Mouse (Mus musculus) kidney, postnatal 36 days (tissue): ENCODE data around the gene Nfic.

Experiments
- DNase-seq, 2 experiments: peaks; one replicate each; pipeline ENCODE4 v3.0.0; 2021 to 2022; ENCODE audit warnings: mixed read lengths in 2 of 2

The Nfic gene

GRCm38 (mm10) chr10:81401521-81402226 is 53.8 kb downstream of the Nfic start:
- peak; percentile 84 to 87 for DNase-seq

DNA sequence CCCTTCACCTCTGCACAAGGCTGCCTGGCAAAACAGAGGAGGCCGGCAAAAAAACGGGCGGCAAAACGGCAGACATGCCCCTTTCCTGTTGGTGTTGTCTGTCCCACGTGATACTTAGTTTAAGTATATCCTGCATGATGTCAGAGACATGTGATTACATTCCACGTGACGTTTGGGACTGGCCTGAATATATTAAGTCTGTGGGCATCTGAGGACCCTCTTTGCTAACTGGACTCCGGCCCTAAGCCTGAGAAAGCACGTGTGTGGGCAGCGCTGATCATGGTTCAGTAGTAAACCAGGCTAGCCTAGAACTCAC is 54.3 kb downstream of the Nfic start:
- DNase-seq: no peak

- no peak for DNase-seq
These were observed 54.8 kb downstream of the Nfic start for GRCm38 (mm10) chr10:81400371-81401204.

- no peak for DNase-seq
These were observed 55.6 kb downstream of the Nfic start for GRCm38 (mm10) chr10:81399798-81400308.

DNA sequence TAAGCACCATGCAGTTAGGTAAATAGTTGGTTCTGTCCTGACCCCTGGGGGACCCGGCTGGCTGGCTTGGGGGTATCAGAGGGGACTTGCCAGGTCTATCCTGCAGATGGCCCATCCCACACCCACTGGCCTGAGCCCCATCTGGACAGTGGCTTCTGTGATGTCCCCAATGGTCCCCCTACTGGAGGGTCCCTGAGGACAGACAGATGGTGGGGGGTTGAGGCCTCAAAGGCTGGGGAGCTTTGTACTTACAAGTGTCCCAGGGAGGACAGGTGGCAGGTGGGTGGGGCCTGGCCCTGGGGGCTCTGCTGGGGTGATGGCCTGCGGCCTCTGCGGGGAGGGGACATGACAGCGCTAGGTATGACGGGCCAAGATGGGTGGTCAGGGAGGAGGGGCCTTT is 56.1 kb downstream of the Nfic start:
- no peak for DNase-seq

DNA sequence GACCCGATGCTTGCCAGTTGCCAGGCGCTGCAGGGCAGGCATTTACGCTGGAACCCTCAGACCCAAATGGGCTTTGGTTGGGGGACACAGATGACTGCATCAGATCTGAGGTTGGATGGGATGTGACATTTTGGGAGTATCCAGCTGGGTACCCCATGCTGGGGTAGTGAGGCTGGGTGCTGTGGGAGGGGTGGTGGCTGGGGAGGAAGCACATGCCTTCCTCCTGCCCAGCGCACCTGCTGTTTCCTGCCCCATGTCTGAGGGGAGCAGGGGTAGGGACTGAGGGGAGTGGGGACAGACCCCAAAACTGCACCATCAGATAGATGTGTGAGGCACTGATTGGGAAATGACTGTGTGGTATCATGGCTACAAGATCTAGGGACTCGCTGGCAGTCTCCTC is 58.7 kb downstream of the Nfic start:
- no peak for DNase-seq

DNA sequence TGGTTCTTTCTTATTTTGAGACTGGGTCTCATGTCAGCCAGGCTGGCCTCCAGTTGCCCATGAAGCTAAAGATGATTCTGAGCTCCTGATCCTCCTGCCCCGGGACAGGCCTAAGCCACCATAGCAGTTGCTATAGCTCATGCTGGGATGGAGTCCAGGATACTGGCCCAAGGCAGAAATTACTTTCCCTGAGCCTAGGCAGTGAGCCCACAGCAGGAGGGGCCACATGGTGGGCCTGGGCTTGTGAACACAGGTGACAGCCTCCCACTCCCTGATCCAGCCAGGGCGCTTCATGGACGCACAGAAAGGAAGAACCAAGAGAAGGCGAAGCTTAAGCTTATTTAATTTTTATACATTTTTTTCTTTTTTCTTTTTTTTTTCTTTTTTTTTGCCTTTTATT is 59.6 kb downstream of the Nfic start:
- no peak for DNase-seq

DNA sequence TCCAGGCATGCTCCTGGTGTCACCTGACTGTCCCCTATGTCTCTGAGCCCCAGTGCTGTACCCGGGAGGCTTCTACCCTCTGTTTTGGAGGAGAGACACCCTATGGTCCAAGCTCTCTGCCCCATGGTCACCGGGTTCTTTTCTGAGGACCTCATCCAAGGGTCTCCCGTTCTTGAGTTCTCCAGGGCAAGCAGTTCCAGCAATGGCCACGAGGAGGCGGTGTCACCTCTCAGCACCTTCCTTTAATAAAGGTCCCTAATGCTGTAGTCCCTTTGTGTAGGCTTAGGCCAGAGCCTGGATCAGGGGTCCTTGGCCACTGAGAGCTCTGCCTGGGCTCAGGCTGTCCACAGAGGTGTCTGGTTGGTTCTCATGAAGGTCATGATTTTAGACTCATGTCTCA is 60.3 kb downstream of the Nfic start:
- DNase-seq: peak; percentile 72 to 88

DNA sequence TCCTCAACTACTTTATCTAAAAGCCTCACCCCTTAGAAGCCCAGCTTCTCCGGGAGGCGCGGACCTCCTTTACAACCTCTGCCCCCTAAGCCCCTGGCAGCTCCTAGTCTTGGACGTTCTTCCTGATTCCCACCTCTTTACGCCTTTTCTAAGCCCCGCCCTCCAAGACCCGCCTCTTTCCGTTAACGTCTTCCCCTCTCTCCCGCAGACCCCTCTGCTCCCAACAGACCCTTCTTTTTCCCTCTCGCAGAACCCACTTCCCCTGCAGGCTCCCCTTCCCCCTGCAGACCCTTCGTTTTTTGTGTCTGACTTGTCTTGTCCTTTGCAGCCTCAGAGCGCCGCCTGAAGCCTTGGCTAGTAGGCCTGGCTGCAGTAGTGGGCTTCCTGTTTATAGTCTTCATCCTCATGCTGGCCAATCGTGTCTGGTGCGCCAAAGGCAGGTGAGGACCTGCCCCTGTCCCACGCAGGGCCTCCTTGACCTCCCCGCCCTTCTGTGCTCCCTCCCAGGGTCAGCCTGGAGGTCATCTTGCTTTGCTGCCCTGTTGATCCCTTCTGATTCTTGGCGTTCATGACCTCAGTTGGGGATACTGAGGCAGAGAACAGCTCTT is 61.9 kb downstream of the Nfic start:
- DNase-seq: peak; percentile 47 to 80

GRCm38 (mm10) chr10:81392781-81393185 is 62.7 kb downstream of the Nfic start, which contains the start of gene Smim24:
TSS of gene Smim24 (plus strand) at chr10:81393051.
- peak; percentile 81 to 87 for DNase-seq

GRCm38 (mm10) chr10:81392270-81392669 is 63.2 kb downstream of the Nfic start:
- DNase-seq: no peak

DNA sequence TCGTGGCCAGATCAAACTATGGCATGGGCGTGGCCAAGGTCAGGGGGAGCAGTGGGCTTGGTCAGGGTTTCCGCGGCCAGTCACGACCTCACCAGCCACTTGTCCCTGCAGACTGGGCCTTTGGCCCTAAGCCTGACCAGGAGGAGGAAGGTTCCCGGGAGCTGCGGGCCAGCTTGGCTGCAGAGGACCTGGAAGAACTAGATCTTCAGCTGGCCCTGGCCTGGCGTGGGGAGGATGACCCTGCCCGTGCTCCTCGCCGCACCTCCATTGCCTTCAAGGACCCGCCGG is 64.8 kb downstream of the Nfic start:
- no peak for DNase-seq

GRCm38 (mm10) chr10:81389801-81390677 is 65.4 kb downstream of the Nfic start:
- DNase-seq: peak; percentile 79 to 87

DNA sequence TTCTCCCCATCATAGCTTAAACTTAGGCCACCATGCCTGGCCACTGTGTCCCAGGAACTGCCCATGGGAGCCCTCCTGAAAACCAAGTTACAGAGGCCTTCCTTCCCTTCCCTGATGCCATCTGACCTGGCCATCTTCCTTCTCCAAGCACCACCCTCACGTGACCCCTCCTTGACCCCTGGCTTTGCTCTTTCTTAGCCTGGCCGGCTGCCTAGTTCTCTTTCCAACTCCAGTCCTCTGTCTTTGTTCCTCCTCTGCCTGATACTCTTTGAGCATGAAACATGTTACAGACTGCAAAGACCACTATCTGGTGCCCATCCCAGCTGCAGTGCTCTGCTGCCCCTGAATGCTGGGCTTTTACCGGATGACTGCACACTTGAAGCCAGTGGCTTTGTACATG is 66.1 kb downstream of the Nfic start:
- DNase-seq: peak; percentile 70 to 80

DNA sequence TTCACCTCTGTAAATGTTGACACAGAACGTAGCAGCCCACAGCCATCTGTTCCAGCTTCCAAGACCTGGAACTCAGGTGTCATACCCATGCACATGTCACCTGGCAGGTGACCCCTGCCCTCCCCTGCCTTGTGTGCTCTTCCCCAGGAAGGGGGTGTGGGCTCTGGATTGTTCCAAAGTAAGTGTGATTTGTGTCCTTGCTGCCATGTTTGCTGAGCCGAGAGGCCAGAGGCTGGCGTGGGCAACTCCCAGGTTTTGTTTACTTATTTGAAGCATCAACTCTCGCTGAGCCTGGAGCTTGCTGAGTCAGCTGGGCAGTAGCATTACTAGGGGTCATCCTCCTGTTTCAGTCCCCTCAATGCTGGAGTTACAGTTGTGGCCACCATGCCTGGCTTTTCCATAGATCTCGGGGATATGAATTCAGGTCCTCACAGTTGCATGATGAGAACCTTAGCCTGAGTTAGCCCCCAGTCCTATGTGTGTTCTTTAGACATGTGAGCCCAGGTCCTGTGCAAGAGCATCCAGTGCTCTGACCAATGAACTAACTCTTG is 66.9 kb downstream of the Nfic start, which contains the start of gene Gm48552:
Gene Gm48552, plus strand, starts transcription at position 501 of the 551 bp plus-strand sequence.
- no peak for DNase-seq

- no peak for DNase-seq
These were observed 67.7 kb downstream of the Nfic start for GRCm38 (mm10) chr10:81387716-81388115.

DNA sequence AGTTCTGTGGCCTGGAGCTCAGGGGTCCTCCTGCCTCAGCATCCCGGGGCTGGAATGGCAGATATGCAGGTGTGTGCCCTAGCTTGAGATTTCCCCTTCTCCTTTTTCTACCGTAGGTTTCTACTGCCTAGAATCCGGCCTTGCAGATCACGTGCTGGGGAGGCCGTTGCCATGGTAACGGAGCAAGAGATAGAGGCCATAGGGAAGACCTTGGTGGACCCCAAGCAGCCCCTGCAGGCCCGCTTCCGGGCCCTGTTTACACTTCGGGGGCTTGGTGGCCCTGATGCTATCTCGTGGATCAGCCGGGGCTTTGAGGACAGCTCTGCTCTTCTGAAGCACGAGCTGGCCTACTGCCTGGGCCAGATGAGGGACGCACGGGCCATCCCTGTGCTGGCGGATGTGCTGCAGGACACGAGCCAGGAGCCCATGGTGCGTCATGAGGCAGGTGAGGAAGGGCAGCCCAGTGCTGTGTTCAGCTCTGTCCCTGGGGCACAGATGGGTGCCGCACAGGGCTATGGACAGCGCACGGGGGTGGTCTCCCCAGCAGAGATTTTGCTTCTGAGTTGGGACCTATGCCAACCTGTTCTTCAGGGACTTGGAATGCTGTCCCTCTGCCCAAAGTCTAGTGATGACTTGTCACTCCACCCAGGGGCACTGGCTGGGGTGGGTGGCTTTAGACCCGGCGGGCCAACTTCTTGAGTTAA is 69.7 kb downstream of the Nfic start:
- no peak for DNase-seq

DNA sequence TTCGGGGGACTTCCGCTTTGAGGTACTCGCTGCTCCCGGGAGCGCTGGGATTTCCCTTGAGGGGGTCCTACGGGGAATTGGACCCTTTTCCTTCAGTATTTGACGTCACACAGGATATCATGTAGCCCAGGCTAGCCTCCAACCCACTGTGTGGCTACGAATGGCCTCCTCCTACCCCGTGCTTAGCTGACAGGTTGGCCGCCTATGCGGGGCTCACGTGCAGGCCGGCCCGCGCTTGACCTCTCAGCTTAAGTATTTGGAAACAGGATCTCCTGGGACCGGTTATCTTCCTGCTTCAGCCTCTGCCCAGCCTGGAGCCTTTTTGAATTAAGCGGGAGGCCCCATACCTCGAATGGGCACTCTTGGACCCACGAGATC is 70.8 kb downstream of the Nfic start:
- DNase-seq: no peak

DNA sequence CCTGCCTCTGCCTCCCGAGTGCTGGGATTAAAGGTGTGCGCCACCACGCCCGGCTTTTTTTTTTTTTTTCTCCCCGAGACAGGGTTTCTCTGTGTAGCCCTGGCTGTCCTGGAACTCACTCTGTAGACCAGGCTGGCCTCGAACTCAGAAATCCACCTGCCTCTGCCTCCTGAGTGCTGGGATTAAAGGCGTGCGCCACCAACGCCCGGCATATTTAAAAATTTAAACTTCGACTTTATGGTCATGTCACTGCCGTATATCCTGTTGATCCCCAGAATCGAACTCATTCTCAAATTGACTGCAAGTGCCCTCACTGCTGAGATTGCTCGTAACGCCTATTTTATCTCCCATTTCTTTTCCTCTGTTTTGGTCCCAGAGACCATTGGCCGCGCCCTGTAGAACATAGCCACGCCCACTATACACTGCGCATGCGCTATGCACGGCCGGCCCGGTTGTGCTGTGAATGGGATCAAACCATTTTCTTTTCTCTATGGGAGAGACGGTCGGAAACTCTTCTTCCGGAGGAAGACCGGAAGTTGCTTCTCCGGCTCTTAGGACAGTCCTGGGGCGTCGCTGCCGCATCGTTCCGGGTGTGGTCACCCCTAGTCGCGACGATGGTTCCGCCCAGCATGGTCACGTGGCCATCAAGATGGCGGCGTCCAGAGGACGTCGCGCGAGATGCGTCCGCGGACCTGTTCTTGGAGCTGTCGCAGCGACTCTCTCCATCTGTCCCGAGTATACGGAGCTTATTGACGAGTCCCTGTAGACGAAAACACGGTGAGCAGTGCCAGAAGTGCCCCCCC is 71.4 kb downstream of the Nfic start, which contains the start of the genes Dohh and Gm48551:
Gene Dohh, plus strand, starts transcription at position 627 of the 803 bp plus-strand sequence.
Gene Gm48551, plus strand, starts transcription at position 665 of the 803 bp plus-strand sequence.
- peak; percentile 99 to 100 for DNase-seq

DNA sequence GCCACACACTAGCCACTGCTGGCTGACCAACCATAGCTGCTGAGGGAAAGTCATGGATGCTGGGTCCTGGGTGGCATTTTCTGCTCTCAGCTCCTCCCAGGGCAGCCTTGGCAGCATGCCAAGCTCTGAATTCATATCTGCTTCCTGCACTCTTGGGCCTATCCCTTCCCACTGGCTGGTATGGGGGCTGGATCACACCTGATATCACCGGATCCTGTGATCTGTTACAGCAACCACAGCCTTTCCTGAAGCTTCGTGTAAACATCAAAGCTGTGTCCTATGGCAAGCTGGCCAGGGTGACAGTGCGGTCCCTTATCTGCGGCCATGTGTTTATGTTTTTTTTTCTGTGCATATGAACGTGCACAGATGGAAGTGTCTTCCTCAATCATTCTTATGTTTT is 73.4 kb downstream of the Nfic start:
- no peak for DNase-seq
